Mouse (Mus musculus): ENCODE measurements around the gene Zmynd8.
A peak's percentile ranks its signal among the peaks of the same experiment; 100 is the strongest.
"Not testable (repeated sequence)": the region's sequence is repeated elsewhere in the genome, so short reads cannot be mapped to it uniquely, and the experiment has no call there.

Zmynd8 gene

GRCm38 (mm10) chr2:165808179-165808975 lies 90.4 kb downstream of the Zmynd8 start:
- no peak for DNase-seq (ENCODE audit: low spot score)

GRCm38 (mm10) chr2:165800174-165800573 lies 98.6 kb downstream of the Zmynd8 start:
- not testable (repeated sequence) for DNase-seq (ENCODE audit: low spot score)

- peak; percentile 38 for DNase-seq (ENCODE audit: low spot score)
These were observed 100.9 kb downstream of the Zmynd8 start for GRCm38 (mm10) chr2:165797876-165798275.

GRCm38 (mm10) chr2:165793283-165793638 lies 105.6 kb downstream of the Zmynd8 start:
- DNase-seq (ENCODE audit: low spot score), result no peak

- DNase-seq (ENCODE audit: low spot score), result no peak
These were observed 106.2 kb downstream of the Zmynd8 start for GRCm38 (mm10) chr2:165792431-165793282.

- DNase-seq (ENCODE audit: low spot score), result peak; percentile 60
These were observed 107.2 kb downstream of the Zmynd8 start for GRCm38 (mm10) chr2:165791657-165792056.

GRCm38 (mm10) chr2:165791026-165791425 lies 107.8 kb downstream of the Zmynd8 start:
- no peak for DNase-seq (ENCODE audit: low spot score)

- no peak for DNase-seq (ENCODE audit: low spot score)
These were observed 109.1 kb downstream of the Zmynd8 start for GRCm38 (mm10) chr2:165789667-165790066.

- DNase-seq (ENCODE audit: low spot score), result no peak
These were observed 110.0 kb downstream of the Zmynd8 start for GRCm38 (mm10) chr2:165788796-165789195.

- peak; percentile 88 for DNase-seq (ENCODE audit: low spot score)
These were observed 110.8 kb downstream of the Zmynd8 start for GRCm38 (mm10) chr2:165788005-165788404.

GRCm38 (mm10) chr2:165786467-165786866 lies 112.3 kb downstream of the Zmynd8 start:
- peak; percentile 18 for DNase-seq (ENCODE audit: low spot score)

- DNase-seq (ENCODE audit: low spot score), result no peak
These were observed 113.3 kb downstream of the Zmynd8 start for GRCm38 (mm10) chr2:165785312-165786036.

- DNase-seq (ENCODE audit: low spot score), result peak; percentile 81
These were observed 116.5 kb downstream of the Zmynd8 start for GRCm38 (mm10) chr2:165782324-165782723.

GRCm38 (mm10) chr2:165778927-165779326 lies 119.9 kb downstream of the Zmynd8 start:
- peak; percentile 87 for DNase-seq (ENCODE audit: low spot score)

- no peak for DNase-seq (ENCODE audit: low spot score)
These were observed 129.4 kb downstream of the Zmynd8 start for GRCm38 (mm10) chr2:165769375-165769948.

- DNase-seq (ENCODE audit: low spot score), result no peak
These were observed 129.9 kb downstream of the Zmynd8 start for GRCm38 (mm10) chr2:165768805-165769358.

- no peak for DNase-seq (ENCODE audit: low spot score)
These were observed 139.3 kb downstream of the Zmynd8 start for GRCm38 (mm10) chr2:165759421-165759985.

GRCm38 (mm10) chr2:165758534-165758933 lies 140.3 kb downstream of the Zmynd8 start:
- DNase-seq (ENCODE audit: low spot score), result no peak

GRCm38 (mm10) chr2:165757799-165758198 lies 141.0 kb downstream of the Zmynd8 start:
- DNase-seq (ENCODE audit: low spot score), result no peak

- DNase-seq (ENCODE audit: low spot score), result no peak
These were observed 146.1 kb downstream of the Zmynd8 start for GRCm38 (mm10) chr2:165752704-165753103.

GRCm38 (mm10) chr2:165751068-165751467 lies 147.7 kb downstream of the Zmynd8 start:
- peak; percentile 36 for DNase-seq (ENCODE audit: low spot score)
